Mouse (Mus musculus): ENCODE data around the gene Rab13.
"Not testable (repeated sequence)": the region's sequence is repeated elsewhere in the genome, so short reads cannot be mapped to it uniquely, and the experiment has no call there.

Rab13 gene

GRCm38 (mm10) chr3:90224331-90224730 lies 10.8 kb downstream of the Rab13 start:
- no peak for DNase-seq (ENCODE audit: low spot score)

GRCm38 (mm10) chr3:90231075-90231474 lies 17.6 kb downstream of the Rab13 start:
- DNase-seq (ENCODE audit: low spot score): no peak

GRCm38 (mm10) chr3:90231507-90232333 lies 18.2 kb downstream of the Rab13 start, which contains the start of gene Jtb:
Gene Jtb, plus strand, starts transcription at chr3:90231597.
- peak; percentile 94 for DNase-seq (ENCODE audit: low spot score)

GRCm38 (mm10) chr3:90241251-90241650 lies 27.8 kb downstream of the Rab13 start:
- DNase-seq (ENCODE audit: low spot score): no peak

GRCm38 (mm10) chr3:90241669-90242358 lies 28.3 kb downstream of the Rab13 start:
- no peak for DNase-seq (ENCODE audit: low spot score)

GRCm38 (mm10) chr3:90242984-90243775 lies 29.7 kb downstream of the Rab13 start, which contains the start of gene Creb3l4:
Gene Creb3l4, minus strand, starts transcription at chr3:90243512.
- DNase-seq (ENCODE audit: low spot score): peak; percentile 47

GRCm38 (mm10) chr3:90245406-90245805 lies 31.9 kb downstream of the Rab13 start:
- DNase-seq (ENCODE audit: low spot score): no peak

- peak; percentile 27 for DNase-seq (ENCODE audit: low spot score)
Observed at GRCm38 (mm10) chr3:90247630-90247959, 34.1 kb downstream of the Rab13 start.

GRCm38 (mm10) chr3:90247960-90248745 lies 34.7 kb downstream of the Rab13 start, which contains the start of gene Slc39a1:
Gene Slc39a1, plus strand, starts transcription at chr3:90248172.
- peak; percentile 94 for DNase-seq (ENCODE audit: low spot score)

GRCm38 (mm10) chr3:90248746-90249100 lies 35.2 kb downstream of the Rab13 start:
- peak; percentile 41 for DNase-seq (ENCODE audit: low spot score)

GRCm38 (mm10) chr3:90250791-90251190 lies 37.3 kb downstream of the Rab13 start:
- no peak for DNase-seq (ENCODE audit: low spot score)

GRCm38 (mm10) chr3:90251731-90252226 lies 38.3 kb downstream of the Rab13 start:
- not testable (repeated sequence) for DNase-seq (ENCODE audit: low spot score)

- not testable (repeated sequence) for DNase-seq (ENCODE audit: low spot score)
Observed at GRCm38 (mm10) chr3:90252659-90253058, 39.2 kb downstream of the Rab13 start.

GRCm38 (mm10) chr3:90253174-90253573 lies 39.7 kb downstream of the Rab13 start:
- DNase-seq (ENCODE audit: low spot score): not testable (repeated sequence)

- peak; percentile 96 for DNase-seq (ENCODE audit: low spot score)
Observed at GRCm38 (mm10) chr3:90253653-90254418, 40.3 kb downstream of the Rab13 start, which contains the start of gene Crtc2. Gene Crtc2, plus strand, starts transcription at chr3:90254163.

GRCm38 (mm10) chr3:90254419-90255193 lies 41.1 kb downstream of the Rab13 start:
- no peak for DNase-seq (ENCODE audit: low spot score)

GRCm38 (mm10) chr3:90255194-90255565 lies 41.7 kb downstream of the Rab13 start:
- DNase-seq (ENCODE audit: low spot score): no peak

GRCm38 (mm10) chr3:90255784-90256353 lies 42.4 kb downstream of the Rab13 start:
- DNase-seq (ENCODE audit: low spot score): no peak
